Mouse (Mus musculus) adrenal gland, postnatal 14 days (tissue): ENCODE data around the gene Fabp3. TPM values are rescaled to one million over a fixed set of nuclear protein-coding genes. Genes with fewer than 3 reads are reported as not detected.

Experiments
- DNase-seq: peaks from one replicate; pipeline ENCODE4 v3.0.0; 2021; ENCODE audit warnings: mixed read lengths
- total RNA-seq: library from RNA; stranded (reverse); gene quantifications from 2 replicates; pipeline ENCODE4 v1.2.3, GENCODE M21; 2021

Fabp3 gene
- total RNA-seq, 1 experiment from 2014 or later = 345 TPM

DNA sequence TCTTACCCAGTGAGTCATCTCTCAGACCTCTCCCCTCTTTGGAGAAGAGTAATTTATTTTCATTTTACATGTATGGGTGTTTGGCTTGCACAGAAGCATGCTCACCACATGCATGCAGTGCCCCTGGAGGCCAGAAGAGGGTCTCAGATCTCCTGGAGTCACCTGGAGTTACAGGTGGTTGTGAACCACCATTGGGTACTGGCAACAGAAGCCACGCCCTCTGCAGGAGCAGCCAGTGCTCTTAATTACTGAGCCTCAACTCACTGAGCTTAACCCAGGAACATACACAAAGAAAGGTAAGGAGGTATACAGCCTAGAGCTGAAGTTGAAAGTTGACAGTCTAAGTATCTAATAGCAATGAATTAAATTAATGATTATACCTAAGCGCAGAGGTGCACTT, 17.1 kb downstream of the Fabp3 start:
- no peak for DNase-seq

DNA sequence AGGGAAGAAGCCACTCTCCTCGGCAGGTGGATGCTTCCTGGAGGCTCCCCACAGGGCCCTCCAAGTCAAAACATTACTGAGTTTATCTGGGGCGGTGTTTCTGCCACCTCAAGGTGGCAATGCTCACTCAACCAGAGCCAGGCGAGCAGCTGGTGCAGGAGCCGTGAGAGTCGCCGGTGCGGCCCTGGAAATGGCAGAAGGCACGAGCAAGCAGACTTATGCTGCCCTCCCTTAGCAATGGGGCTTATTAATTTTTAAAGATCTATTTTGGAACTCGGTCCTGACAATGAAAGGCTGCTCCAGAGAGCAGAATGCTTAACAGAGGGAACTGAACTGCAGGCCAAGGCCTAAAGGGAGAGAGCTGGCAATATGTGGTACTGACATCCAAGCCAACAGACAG, 19.0 kb downstream of the Fabp3 start:
- no peak for DNase-seq

GRCm38 (mm10) chr4:130335867-130336266, 27.5 kb downstream of the Fabp3 start:
- DNase-seq = no peak

DNA sequence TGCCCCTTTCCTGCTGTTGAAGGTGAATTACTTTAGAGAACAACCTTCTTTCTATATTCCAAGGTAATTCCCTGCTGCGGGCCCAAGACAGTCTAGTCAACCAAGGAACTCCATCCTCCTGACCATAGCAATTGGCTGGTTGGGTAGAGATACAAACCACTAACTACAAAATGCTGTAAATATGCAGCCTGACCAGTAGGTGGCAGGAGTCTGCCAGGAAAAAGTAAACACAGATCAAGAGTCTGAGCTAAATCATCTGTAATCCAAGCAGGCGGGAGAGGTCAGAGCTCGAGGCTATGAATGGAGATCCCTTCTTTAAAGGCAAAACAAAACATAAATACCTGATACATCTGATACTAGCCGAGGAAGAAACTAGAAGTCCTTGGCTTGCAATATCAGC, 33.3 kb downstream of the Fabp3 start:
- peak; percentile 72 for DNase-seq

- no peak for DNase-seq
These were observed 41.3 kb downstream of the Fabp3 start for GRCm38 (mm10) chr4:130349666-130350065.

DNA sequence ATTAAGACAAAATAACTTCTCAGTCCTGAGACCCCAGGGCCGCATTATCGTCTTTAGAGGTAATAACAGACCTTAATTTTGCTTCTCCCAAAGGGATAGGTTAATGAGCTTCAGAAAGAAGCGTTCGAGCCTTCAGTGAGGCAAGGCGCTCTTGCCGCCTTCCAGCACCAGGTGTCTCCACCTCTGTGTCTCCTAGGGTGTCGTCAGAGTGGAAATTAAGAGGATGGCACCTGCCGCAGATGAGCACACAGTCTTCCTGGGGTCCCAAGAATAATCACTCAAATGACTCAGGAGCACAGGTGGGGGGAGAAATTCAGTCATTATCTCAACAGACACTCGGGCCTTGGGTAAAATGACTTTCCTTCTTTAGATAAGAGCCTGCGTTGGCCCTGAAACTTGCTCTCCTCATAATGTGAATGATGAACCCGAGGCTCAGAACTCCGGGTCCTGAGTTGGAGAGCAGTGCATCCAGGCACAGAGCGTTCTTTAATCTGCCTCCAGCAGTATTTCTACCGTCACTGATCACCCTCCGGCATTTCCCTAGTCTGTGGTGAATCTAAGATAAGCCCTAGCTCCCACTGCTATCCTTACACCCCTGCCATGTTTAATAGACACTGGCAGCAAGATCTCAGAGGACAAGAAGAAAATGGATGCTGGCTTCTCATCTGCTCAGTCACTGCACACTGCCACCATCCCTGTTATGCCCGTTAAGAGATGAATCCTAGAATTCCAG, 42.5 kb downstream of the Fabp3 start:
- DNase-seq = no peak

DNA sequence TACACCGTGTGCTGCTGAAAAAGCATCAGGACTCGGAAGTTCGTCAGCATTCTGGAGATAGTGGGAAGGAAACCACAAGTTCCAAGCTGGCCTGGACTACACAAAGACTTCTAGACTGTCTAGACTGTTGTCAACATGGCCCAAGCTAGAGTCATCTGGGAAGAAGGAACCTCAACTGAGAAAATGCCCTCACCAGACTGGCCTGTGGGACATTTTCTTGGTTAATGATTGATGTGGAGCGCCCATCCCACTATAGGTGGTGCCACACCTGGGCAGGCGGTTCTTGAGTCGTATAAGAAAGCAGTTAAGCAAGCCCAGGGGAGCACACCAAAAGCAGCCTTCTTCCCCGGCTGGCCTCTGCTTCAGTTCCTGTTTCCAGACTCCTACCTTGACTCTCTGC, 44.2 kb downstream of the Fabp3 start:
- DNase-seq = no peak

- DNase-seq = no peak
These were observed 49.6 kb downstream of the Fabp3 start for GRCm38 (mm10) chr4:130357946-130358345.

DNA sequence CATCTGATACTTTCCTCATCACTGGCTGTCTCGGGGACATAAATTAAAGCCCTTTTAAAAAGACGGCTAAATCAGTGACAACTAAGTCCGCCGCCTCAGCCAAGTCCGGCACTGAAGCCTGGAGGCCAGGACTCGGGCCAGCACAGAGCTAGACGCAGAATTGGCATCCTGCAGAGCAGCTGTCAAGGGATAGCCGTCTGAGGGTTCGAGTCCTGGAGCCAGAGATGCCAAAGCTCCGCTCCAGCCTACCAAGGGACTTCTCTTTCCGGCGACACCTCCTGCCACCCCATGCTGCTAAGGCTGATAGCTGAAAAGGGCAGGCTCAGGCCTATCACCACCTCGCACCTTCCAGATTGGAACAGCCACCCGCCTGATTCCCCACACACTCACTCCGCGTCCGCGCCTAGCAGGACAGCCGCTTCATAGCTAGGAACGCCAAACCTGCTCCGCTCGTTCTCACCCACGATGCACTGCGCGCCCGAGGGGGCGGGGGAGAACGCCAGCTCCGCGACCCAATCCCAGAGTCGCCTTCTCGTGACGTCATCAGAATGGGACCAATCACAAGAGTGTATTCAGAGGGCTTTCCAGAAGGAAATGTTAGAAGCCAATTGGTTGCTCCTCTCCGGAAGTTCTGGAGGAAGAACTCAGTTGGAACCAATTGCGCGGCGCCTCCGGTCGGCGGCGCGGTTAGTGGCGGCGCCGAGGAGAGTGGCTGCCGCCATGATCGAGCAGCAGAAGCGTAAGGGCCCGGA, 51.3 kb downstream of the Fabp3 start, which contains the start of the genes Zcchc17 and Snrnp40:
TSS of gene Zcchc17 (minus strand) at position 458 of the 752 bp plus-strand sequence.
TSS of gene Snrnp40 (plus strand) at position 647 of the 752 bp plus-strand sequence.
- peak; percentile 100 for DNase-seq

DNA sequence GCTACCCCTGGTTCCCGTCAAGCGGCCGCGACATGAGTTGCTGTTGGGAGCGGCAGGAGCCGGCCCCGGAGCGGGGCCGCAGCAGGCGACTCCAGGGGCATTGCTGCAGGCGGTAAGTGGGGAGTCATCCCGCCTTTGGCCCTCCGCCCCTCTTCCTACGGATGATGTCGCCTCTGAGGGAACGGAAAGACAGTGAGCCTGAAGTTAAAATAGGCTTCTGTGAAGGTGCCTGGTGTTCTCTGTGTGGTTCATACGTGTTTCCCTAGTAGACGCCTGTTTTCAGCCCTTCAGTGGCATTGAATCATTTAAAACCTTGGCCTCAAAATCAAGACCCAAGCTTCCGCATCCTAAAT, 51.8 kb downstream of the Fabp3 start:
- no peak for DNase-seq

Other genes starting within 250 kb of the Fabp3 start
- 55.1 and 56.9 TPM in 2 replicates for gene Pef1, start 206.0 kb upstream of the Fabp3 start, total RNA-seq
- 0.48 and 0.90 TPM in 2 replicates for gene Hcrtr1, start 169.2 kb upstream of the Fabp3 start, total RNA-seq
- 131 and 156 TPM in 2 replicates for gene Tinagl1, start 133.5 kb upstream of the Fabp3 start, total RNA-seq
- not detected in 2 replicates for gene Gm853, start 86.2 kb upstream of the Fabp3 start, total RNA-seq
- gene Serinc2, start 29.4 kb upstream of the Fabp3 start, total RNA-seq = 0.98 and 2.2 TPM in 2 replicates
- 1.5 TPM in 1 of 2 replicates, not detected in the other for gene Gm10570, start 79 bp downstream of the Fabp3 start, total RNA-seq
- gene Zcchc17, start 51.3 kb downstream of the Fabp3 start, total RNA-seq = 34.5 and 39.1 TPM in 2 replicates
- gene Snrnp40, start 51.5 kb downstream of the Fabp3 start, total RNA-seq = 30.6 and 38.0 TPM in 2 replicates